Mouse (Mus musculus) v-Abl transformed pro-B cells (cell line): Measurements from ENCODE around the gene Pkn1.

Experiments used
- in situ Hi-C, 2 experiments: fragments of 400-800 bp; cut with MboI; formaldehyde crosslinking; loops; one replicate each; pipeline ENCODE4 v1.15.1; 2025; ENCODE audit not compliant: unreplicated experiment in 2 of 2

Pkn1 gene

GRCm38 (mm10) chr8:83698661-83699453, at the start of gene Pkn1:
Pkn1 (minus strand) TSS chr8:83699179.
- in situ Hi-C loops: no loop called here

DNA sequence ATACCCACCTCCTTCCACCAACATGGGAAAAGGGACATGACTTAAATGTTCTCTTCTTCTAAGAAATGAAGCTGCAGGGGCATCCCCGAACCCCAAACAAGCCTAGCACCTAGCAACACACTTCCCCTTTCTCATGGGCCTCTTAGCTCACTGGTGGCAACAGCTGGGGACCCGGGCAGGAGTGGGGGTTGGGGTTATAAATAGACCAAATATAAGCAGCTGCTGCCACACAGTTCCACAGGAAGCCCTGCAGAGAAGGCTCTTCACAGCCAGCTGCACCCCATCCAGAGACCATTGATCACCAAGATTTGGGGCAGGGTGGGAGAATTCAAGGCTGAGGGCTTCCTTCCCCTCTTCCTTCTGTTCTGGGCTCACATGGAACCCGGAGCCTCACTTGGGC, 49.7 kb upstream of the Pkn1 start:
- in situ Hi-C loops: loop anchor here in 1 of 2 experiments (25.0 kb wide), 1 partner anchor 1089 kb away; the partner anchor contains the start of genes Calr, Gadd45gip1 and Rad23a

DNA sequence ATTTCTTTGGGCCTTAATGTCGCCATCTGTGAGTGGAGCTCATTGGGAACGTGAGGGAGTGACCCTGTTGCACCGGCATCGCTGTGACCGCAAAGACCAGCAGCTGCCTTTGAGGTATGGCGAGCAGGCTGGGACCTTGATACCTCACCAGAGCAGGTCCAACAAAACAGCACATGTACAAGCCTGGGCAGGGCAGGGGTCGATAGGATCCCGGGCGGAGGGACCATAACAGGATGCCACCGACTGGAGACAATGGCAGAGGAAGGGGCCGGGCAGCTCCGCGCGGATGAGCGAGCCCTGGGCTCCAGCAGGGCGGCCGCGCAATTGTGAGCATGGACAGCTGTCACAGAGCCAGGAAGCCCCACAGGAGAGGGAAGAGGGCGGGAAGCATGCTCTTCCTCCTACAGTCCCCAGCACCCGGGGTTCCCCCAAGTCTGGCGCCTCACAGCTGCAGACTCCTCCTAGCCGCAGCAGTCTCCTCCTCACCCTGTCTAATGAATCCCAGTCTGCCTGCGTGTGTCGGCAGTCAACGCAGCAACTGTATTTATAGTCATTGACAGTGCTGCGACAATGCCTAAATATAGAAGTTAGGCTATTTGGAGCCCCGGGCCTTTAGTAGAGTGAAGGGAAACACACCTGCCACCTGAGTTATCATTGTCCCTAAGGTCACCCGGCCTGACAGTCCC, 48.8 kb upstream of the Pkn1 start:
- in situ Hi-C loops: loop anchor here in 1 of 2 experiments (25.0 kb wide), 1 partner anchor 1089 kb away; the partner anchor contains the start of genes Calr, Gadd45gip1 and Rad23a

DNA sequence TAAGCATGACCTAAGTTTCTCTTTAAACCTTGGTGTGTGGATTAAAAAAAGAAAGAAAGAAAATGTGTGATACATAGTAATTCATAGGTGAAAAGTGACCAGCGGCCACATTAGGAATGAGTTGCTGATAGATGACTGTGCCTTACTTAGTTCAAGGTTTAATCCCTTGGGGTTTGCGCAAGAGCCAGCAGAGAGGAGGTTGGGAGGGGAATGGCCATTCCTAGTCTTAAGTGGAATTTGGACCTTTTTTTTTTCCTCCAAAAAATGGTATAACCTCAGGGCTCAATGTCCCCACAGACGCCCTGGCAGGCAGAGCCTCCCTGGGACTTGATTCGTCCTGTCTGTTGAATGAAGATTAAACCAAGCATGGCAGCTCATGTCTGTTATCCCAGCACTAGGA, 45.1 kb upstream of the Pkn1 start:
- in situ Hi-C loops: loop anchor here in 1 of 2 experiments (25.0 kb wide), 1 partner anchor 1093 kb away; the partner anchor contains the start of genes Calr, Gadd45gip1 and Rad23a

DNA sequence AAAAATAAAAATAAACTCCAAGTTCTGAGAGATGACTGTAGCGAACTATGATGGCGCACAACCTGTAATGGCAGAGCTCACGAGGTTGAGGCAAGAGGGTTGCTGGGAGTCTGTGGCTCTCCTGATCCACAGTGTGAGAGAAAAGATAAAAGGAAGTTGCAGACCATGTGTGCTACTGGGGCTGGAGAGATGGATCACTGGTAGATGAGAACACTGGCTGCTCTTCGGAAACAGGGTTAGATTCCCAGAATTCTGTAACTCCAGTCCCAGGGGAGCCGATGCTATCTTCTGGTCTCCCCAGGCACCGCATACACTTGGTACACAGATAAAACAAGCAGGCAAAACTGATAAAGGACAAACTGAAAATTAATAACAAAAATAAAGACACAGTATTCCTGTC, 44.0 kb upstream of the Pkn1 start:
- in situ Hi-C loops: loop anchor here in 1 of 2 experiments (25.0 kb wide), 1 partner anchor 1094 kb away; the partner anchor contains the start of genes Calr, Gadd45gip1 and Rad23a

- in situ Hi-C loops: loop anchor here in 1 of 2 experiments (25.0 kb wide), 1 partner anchor 1095 kb away; the partner anchor contains the start of genes Calr, Gadd45gip1 and Rad23a
These were observed 43.1 kb upstream of the Pkn1 start for GRCm38 (mm10) chr8:83741849-83742655.

DNA sequence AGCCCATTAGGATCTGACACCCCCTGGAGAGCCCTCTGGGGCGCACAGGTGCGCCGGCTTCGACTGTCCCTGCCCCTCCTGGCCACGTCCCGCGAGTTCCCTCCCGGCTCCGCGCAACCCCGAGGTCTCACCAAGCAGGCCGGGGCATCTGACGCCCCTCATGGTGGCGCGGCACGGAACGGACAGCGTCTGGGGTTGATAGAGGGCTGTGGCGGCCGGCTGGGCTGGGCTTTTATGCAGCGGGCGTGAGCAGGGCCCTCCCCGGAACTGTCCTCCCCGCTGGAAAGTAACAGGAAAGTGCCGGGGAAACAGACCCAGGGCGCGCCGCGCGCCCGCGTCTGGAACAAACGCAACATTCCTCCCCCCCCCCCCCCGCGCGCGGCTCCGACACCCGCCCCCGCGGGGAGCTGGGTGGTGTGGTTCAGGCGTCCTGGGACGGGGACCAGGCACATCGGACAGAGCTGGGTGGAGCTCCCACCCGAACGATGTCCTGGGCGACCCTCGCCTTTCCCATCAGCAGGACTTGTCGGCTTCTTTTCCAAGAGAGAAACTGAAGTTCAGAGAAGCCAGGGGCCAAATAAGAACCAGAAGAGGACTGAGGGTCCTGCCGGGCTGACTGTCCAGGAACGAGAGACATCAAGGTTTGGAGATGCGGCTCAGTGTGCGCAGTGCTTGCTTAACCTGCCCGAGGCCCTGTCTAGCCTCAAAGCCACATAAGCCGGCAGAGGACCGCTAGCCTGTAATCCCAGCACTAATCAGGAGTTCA, 42.2 kb upstream of the Pkn1 start, which contains the start of gene Adgre5:
Gene Adgre5 (minus strand): TSS at position 351 of the 766 bp plus-strand sequence.
- in situ Hi-C loops: loop anchor here in 1 of 2 experiments (25.0 kb wide), 1 partner anchor 1096 kb away; the partner anchor contains the start of genes Calr, Gadd45gip1 and Rad23a

GRCm38 (mm10) chr8:83740586-83740975, 41.6 kb upstream of the Pkn1 start:
- in situ Hi-C loops: loop anchor here in 1 of 2 experiments (25.0 kb wide), 1 partner anchor 1097 kb away; the partner anchor contains the start of genes Calr, Gadd45gip1 and Rad23a

DNA sequence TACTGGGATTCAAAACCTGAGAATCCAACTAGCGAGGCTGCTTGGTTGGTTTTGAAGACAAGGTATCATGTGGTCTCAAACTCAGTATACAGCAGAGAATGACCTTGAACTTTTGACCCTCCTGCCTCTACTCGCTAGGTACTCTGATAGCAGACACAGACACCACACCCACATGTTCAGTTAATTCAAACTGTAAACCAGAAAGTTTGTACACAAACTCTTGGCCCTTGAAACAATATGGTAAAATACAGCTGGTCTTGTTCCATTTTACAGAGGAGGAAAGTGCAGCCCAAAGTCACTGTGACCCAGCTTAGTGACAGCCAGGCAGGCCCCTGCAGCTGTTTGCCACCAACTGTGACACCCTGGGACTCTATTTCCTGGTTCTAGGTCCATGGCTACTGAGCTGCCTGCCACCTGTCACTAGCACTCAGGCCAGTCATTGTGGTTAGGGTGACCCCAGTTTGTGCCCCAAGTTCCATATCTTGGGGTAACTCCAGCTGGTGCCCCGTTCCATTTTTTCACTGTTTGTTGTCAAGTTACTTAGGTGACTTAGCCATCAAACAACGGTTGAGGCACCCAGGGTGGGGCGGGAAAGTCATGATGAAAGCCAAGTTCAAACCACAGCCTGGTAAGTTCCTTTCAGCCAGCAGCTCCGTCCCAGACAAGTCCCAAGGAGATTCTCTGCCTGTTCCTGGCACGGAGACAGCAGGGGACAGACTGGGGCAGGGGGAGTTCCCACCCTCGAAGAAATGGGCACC, 40.9 kb upstream of the Pkn1 start:
- in situ Hi-C loops: loop anchor here in 1 of 2 experiments (25.0 kb wide), 1 partner anchor 1097 kb away; the partner anchor contains the start of genes Calr, Gadd45gip1 and Rad23a

- in situ Hi-C loops: loop anchor here in 1 of 2 experiments (25.0 kb wide), 1 partner anchor 1098 kb away; the partner anchor contains the start of genes Calr, Gadd45gip1 and Rad23a
These were observed 40.2 kb upstream of the Pkn1 start for GRCm38 (mm10) chr8:83738949-83739710.

DNA sequence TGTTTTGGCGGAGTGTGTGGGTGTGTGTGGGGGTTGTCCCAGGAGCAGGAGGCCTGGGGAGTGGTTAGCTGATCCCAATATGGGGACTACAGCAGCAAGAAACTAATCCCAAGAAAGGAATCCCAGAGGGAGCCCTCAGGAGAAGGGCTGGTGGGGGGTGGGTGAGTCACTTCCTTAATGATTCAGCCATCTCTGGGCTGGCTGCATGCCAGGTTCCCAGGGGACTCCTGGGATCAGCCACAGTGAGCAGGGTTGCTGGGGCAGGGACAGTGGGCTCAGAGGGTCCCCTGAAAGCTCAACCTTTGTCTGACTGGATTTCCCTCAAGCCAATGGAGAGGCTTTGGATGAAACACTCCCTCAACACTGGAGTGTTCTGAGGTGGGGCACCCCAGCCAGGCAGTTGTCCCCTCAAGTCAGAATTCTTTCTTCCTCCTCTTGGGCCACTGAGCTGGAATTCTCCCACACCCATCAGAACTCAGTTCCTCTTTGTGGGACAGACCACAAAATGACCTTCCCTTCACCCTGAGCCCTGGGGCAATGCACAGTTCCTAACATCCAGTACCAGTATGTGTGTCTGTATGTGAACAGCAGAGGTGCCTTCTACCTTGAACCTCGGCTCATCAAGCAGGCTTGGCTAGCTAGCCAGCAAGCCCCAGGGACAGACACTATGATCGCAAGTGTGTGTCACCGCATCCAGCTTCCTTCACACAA, 39.0 kb upstream of the Pkn1 start:
- in situ Hi-C loops: loop anchor here in 1 of 2 experiments (25.0 kb wide), 1 partner anchor 1099 kb away; the partner anchor contains the start of genes Calr, Gadd45gip1 and Rad23a

- in situ Hi-C loops: loop anchor here in 1 of 2 experiments (25.0 kb wide), 1 partner anchor 1100 kb away; the partner anchor contains the start of genes Calr, Gadd45gip1 and Rad23a
These were observed 38.4 kb upstream of the Pkn1 start for GRCm38 (mm10) chr8:83737346-83737745.

DNA sequence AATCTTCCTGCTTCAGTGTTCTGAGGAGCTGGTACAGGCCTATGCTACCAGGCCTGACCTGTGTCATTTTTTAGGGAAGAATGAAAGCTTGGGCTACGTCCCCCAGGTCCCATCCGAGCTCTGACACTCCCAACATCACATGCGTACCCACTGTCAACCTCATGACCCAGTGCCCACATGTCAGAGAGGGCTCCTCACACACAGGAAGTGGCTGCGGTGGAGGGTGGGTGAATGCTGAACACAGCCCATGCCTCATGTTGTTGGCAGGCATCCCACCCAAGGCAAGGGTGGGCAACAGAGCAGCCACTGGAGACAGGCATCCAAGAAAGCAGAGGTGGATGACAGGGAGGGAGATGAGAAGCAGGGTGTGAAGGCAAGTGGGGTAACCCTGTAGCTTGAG, 37.7 kb upstream of the Pkn1 start:
- in situ Hi-C loops: loop anchor here in 1 of 2 experiments (25.0 kb wide), 1 partner anchor 1101 kb away; the partner anchor contains the start of genes Calr, Gadd45gip1 and Rad23a

- in situ Hi-C loops: loop anchor here (5.0 to 25.0 kb wide), 3 partner anchors 49 to 1104 kb away; partner anchors contain the start of genes Calr (in 1 of the 2), Gadd45gip1 (in 1 of the 2) and Rad23a (in 1 of the 2)
These were observed 33.9 kb upstream of the Pkn1 start for GRCm38 (mm10) chr8:83732919-83733318.

DNA sequence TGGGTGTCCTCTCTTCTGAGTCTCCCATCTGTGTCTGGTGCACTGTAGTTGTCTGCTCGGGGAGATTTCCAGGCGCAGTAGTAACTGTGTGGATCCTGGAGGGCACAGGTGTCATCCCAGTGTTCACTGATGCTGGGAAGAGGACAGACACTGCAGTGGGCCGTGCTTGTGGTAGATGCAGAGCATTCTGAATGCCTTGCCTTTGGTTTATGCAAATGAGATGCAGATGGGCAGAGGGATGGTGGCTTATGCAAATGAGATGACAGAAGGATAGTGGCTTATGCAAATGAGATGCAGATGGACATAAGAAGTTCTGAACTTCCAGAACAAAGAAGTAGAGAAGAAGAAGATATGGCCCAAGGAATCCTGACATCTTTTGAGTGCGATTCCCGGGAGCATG, 32.9 kb upstream of the Pkn1 start:
- in situ Hi-C loops: loop anchor here (5.0 to 25.0 kb wide), 3 partner anchors 50 to 1105 kb away; partner anchors contain the start of genes Calr (in 1 of the 2), Gadd45gip1 (in 1 of the 2) and Rad23a (in 1 of the 2)
